Mouse (Mus musculus) G1E (cell line): ENCODE measurements around the gene Mlxip. TPM values are rescaled to one million over a fixed set of nuclear protein-coding genes. Genes with fewer than 3 reads are reported as not detected.

Source experiments
- ATAC-seq: 2 replicates; pipeline ENCODE4 v1.8.0; 2016; ENCODE audit warnings: mild to moderate bottlenecking; ENCODE audit not compliant: insufficient number of reproducible peaks, poor library complexity, low FRiP score, severe bottlenecking; ENCODE audit errors: extremely low read depth
- DNase-seq: peaks from one replicate; pipeline ENCODE4 v3.0.0; 2012; ENCODE audit warnings: low spot score
- H3K27me3 ChIP-seq: 2 replicates; pipeline ENCODE4 v1.6.1; 2012; ENCODE audit warnings: mild to moderate bottlenecking, low read length, inconsistent platforms; ENCODE audit not compliant: insufficient read depth
- H3K36me3 ChIP-seq: replicated peaks from 2 replicates; pipeline ENCODE3; 2012; ENCODE audit warnings: mild to moderate bottlenecking, inconsistent platforms
- H3K4me1 ChIP-seq: 2 replicates; pipeline ENCODE4 v1.6.1; 2012; ENCODE audit warnings: low read depth, low read length, inconsistent platforms, mixed read lengths; ENCODE audit not compliant: insufficient read depth
- H3K4me3 ChIP-seq: 2 replicates; pipeline ENCODE4 v1.5.1; 2012; ENCODE audit warnings: low read depth, mild to moderate bottlenecking, inconsistent platforms, low read length, moderate library complexity, mixed read lengths
- H3K9me3 ChIP-seq: replicated peaks from 2 replicates; pipeline ENCODE4 v1.6.1; 2012; ENCODE audit warnings: inconsistent platforms
- CTCF ChIP-seq: IDR thresholded peaks from 2 replicates; pipeline ENCODE4 v1.5.1; 2012; ENCODE audit warnings: low read depth, low read length, inconsistent platforms, mixed read lengths
- GATA1 ChIP-seq: IDR thresholded peaks from 2 replicates; pipeline ENCODE4 v1.6.1; 2012; ENCODE audit warnings: borderline replicate concordance, low read length, inconsistent platforms, mixed read lengths
- GATA2 ChIP-seq: IDR thresholded peaks from 2 replicates; pipeline ENCODE4 v1.6.1; 2012; ENCODE audit warnings: low read depth, low read length, inconsistent platforms, borderline replicate concordance
- POLR2AphosphoS5 ChIP-seq: IDR thresholded peaks from 2 replicates; pipeline ENCODE4 v1.6.1; 2012; ENCODE audit warnings: low read depth, low read length, inconsistent platforms; ENCODE audit not compliant: insufficient replicate concordance
- TAL1 ChIP-seq: conservative IDR thresholded peaks from 2 replicates; pipeline ENCODE4 v1.6.1; 2012; ENCODE audit warnings: low read depth, low read length, inconsistent platforms, mixed read lengths
- polyA plus RNA-seq: library from polyadenylated mRNA; stranded (reverse); fragments of >175 nt; gene quantifications from 2 replicates; pipeline ENCODE4 v1.2.3, GENCODE M21; 2012
- total RNA-seq, 2 experiments: library from RNA; stranded (forward) in 1 of 2; stranded (reverse) in 1 of 2; fragments of 200-1000 nt in 1 of 2; fragments of >200 nt in 1 of 2; fragmentation: Nextera tagmentation in 1 of 2; gene quantifications; 2 replicates each; pipeline ENCODE4 v1.2.3; 2014 to 2017

The Mlxip gene
- total and polyA plus RNA-seq, 3 experiments: 3.9 to 42.8 (median 15.8) TPM

- DNase-seq: no peak
- TF ChIP-seq TAL1 (no peak), GATA2 (no peak), POLR2AphosphoS5 (no peak), CTCF (no peak), GATA1 (no peak)
These were observed 15.9 kb upstream of the Mlxip start for GRCm38 (mm10) chr5:123378712-123379111.

DNA sequence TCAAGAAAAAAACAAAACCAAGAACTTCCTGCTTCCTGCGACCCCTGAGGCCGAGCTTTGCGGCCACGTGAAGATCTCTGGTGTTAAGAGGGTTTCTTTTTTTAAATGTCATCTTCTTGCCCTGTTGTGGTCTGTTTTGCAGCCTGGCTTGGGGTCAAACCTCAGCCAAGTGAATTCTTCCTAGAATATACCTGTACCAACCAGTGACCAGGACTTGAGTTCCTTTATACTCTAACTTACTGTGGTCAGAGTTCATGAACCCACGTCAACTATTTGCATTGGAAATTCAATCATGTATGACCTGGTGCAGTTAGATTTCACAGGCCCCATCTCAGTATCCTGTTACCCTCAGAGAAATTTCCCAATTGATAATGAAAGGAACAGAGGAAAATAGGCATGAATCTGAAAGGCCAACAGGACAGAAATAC lies 15.1 kb upstream of the Mlxip start:
- Histone ChIP-seq H3K27me3 (peaks cover 8% of the 10 kb centered on the region), H3K4me1 (no peaks in the 10 kb centered on the region), H3K9me3 (no peaks in the 10 kb centered on the region; the same call in 1 of the 2 replicates), H3K36me3 (peaks cover 17% of the 10 kb centered on the region), H3K4me3 (no peak overlapping the region)
- TF ChIP-seq POLR2AphosphoS5 (no peak), GATA2 (no peak), GATA1 (no peak), TAL1 (no peak), CTCF (no peak)
- ATAC-seq: no peak
- no peak for DNase-seq

More at GRCm38 (mm10) chr5:123378712-123379111, 15.9 kb upstream of the Mlxip start:
- Histone ChIP-seq H3K27me3 (peaks cover 5% of the 10 kb centered on the region), H3K9me3 (no peaks in the 10 kb centered on the region), H3K4me3 (no peak overlapping the region), H3K4me1 (no peaks in the 10 kb centered on the region), H3K36me3 (peaks cover 22% of the 10 kb centered on the region)
- no peak for ATAC-seq

DNA sequence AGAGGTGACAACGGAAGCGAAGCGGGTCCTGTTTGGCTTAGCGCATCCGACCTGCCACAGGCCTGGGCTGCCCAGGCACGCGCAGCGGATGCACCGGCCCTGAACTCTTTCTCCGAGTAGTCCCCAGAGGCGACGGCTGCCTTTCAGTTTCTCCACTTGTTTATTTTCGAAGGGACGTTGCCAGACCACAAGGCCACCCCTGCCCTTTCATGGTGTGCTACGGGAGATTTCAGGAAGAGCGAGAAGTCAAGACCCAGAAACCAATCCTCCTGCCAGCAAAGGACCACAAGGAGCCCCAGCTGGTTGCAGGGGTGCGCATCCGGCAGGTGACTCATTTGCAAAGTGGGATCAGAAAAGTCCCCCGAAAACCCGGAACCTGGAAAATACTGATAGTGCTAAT lies 12.6 kb upstream of the Mlxip start:
- DNase-seq (no peak), ATAC-seq (no peak)
- Histone ChIP-seq H3K4me1 (no peaks in the 10 kb centered on the region), H3K9me3 (no peaks in the 10 kb centered on the region; the same call in 1 of the 2 replicates), H3K27me3 (peaks cover 13% of the 10 kb centered on the region), H3K36me3 (peaks cover 8% of the 10 kb centered on the region), H3K4me3 (no peak overlapping the region)
- TF ChIP-seq CTCF (no peak), GATA2 (no peak), TAL1 (no peak), POLR2AphosphoS5 (no peak), GATA1 (no peak)

GRCm38 (mm10) chr5:123382686-123383085 lies 11.9 kb upstream of the Mlxip start:
- ATAC-seq: no peak
- TF ChIP-seq TAL1: no peak
- no peak for TF ChIP-seq POLR2AphosphoS5
- no peak for TF ChIP-seq GATA2
- no peak for TF ChIP-seq GATA1
- H3K4me1 ChIP-seq: no peaks in the 10 kb centered on the region

DNA sequence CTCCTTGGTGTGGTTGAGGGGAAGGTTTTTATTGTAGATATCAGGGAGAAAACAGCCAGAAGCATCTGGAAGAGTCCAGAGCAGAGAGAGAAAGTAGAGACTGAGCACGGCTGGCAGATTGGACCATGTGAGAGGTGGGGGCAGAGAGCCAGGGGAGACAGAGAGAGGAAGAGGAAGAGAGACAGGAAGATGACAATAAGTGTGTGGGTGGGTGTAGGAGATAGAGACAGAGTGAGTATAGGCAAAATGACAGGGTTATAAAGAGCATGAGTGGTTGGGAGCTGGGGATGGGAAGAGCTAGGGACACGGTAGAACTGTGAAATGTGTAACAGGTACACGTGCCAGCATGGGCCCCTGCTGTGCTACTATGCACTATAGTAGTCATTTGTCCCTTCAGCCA lies 6.1 kb upstream of the Mlxip start:
- ATAC-seq: no peak

More at GRCm38 (mm10) chr5:123382686-123383085, 11.9 kb upstream of the Mlxip start:
- Histone ChIP-seq H3K27me3 (peaks cover 15% of the 10 kb centered on the region), H3K36me3 (peaks cover 4% of the 10 kb centered on the region), H3K9me3 (no peaks in the 10 kb centered on the region; the same call in 1 of the 2 replicates), H3K4me3 (no peak overlapping the region)
- no peak for DNase-seq

GRCm38 (mm10) chr5:123390536-123391441 lies 3.8 kb upstream of the Mlxip start:
- TF ChIP-seq POLR2AphosphoS5 (no peak), CTCF (no peak), GATA2 (no peak), GATA1 (no peak), TAL1 (no peak)
- Histone ChIP-seq H3K4me3 (no peak overlapping the region), H3K36me3 (no peaks in the 10 kb centered on the region), H3K4me1 (peaks cover 32% of the 10 kb centered on the region), H3K9me3 (no peaks in the 10 kb centered on the region), H3K27me3 (peaks cover 11% of the 10 kb centered on the region)
- no peak for DNase-seq
- no peak for ATAC-seq

More for the DNA sequence above, 6.1 kb upstream of the Mlxip start:
- no peak for TF ChIP-seq GATA1
- no peak for TF ChIP-seq TAL1
- TF ChIP-seq GATA2: no peak
- Histone ChIP-seq H3K9me3 (no peaks in the 10 kb centered on the region; the same call in 1 of the 2 replicates), H3K4me1 (peaks cover 13% of the 10 kb centered on the region), H3K27me3 (peaks cover 14% of the 10 kb centered on the region), H3K36me3 (no peaks in the 10 kb centered on the region), H3K4me3 (no peak overlapping the region)
- DNase-seq: no peak
